Mouse (Mus musculus) activated CD4-positive, CD25-positive, alpha-beta regulatory T cell, adult 4 months (primary cell): ENCODE data around the gene Pih1d1. TPM values are rescaled to one million over a fixed set of nuclear protein-coding genes. Genes with fewer than 3 reads are reported as not detected.
A peak's percentile ranks its signal among the peaks of the same experiment; 100 is the strongest.
"Not testable (repeated sequence)": the region's sequence is repeated elsewhere in the genome, so short reads cannot be mapped to it uniquely, and the experiment has no call there.

ENCODE experiments used
- ATAC-seq: one replicate; pipeline ENCODE4 v1.8.0; 2017
- polyA plus RNA-seq, 2 experiments: library from polyadenylated mRNA; unstranded; fragments of 100-300 nt; shearing (Covaris generic); gene quantifications; one replicate each; pipeline ENCODE4 v1.2.1; 2017

Gene Pih1d1
- polyA plus RNA-seq = 10 to 100 TPM; 44.4 to 53.0 TPM

DNA sequence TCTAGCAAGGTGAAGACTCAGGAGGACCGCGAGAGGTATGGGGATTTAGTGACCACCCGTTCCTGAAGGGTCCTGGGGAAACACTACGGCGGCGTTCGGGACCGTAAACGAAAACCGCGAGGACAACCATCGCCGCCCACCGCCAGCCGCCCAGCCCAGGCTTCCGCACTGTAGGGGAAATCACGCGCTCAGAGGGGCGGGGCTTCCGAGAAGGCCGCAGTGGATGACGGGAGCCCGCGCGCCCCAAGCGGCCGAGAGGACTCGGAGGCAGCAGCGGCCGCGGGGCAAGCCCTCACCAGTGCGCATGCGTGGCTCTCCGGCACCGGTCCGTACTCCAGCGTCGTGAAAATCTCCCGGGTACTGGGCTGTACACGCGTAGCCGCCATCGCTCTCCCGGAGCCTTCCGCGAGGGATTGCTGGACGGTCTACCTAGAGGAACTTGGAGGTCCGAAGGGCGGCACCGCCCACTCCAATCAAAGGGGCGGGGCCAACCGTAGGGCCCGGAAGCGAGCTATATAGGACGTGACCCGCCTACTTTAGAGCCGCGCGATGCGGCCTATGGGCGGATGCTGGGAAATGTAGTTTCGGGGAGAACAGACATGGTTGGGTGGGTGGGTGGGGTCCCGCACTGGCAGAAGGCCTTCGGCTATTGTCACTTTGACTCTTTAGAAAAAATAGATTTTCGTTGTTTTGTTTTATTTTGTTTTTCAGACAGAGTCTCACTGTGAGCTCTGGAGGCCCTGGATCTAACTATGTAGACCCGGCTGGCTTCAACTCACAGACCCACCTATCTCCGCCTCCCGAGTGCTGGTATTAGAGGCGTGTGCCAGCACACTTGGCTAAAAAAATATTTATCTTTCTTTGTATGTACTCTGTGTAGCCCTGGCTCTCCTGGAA, at the start of gene Pih1d1, which contains the start of gene Aldh16a1:
Pih1d1 (plus strand) TSS at position 208 of the 897 bp plus-strand sequence.
Aldh16a1 (minus strand) TSS at position 489 of the 897 bp plus-strand sequence.
- ATAC-seq = peak; percentile 96

DNA sequence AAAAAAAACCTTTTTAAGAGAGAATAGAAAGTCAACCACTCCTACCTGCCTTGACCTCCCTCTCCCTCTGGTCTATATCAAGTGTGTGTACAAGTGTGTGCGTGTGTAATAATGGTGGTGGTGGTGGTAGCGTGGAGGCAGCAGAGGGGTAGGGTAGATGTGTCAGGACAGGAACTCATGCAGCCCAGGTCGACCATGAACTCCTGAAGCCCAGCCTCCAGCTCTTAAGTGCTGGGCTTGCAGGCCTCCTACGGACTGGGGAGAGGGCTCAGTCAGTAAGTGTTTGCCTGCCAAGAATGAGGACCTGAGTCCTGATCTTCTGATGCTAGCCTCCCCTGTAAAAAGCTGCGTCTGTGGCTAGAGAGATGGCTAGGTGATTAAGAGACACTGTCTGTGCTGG, 49.2 kb upstream of the Pih1d1 start:
- no peak for ATAC-seq

DNA sequence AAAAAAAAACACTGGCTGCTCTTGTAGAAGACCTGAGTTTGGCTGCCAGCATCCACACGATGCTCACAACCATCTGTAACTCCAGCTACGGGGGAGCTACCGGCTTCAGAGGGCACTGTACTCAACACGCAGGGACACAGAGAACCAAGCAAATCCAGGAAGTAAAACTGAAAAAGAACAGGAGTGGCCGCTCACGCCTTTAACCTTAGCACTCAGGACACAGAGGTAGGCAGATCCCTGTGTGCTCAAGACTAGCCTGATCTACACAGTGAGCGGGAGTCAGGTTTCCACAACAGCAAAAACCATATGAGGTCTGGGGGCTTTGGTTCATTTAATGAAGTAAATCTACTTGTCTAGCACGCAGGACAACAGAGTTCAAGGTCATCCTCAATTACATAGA, 48.6 kb upstream of the Pih1d1 start:
- ATAC-seq = no peak

DNA sequence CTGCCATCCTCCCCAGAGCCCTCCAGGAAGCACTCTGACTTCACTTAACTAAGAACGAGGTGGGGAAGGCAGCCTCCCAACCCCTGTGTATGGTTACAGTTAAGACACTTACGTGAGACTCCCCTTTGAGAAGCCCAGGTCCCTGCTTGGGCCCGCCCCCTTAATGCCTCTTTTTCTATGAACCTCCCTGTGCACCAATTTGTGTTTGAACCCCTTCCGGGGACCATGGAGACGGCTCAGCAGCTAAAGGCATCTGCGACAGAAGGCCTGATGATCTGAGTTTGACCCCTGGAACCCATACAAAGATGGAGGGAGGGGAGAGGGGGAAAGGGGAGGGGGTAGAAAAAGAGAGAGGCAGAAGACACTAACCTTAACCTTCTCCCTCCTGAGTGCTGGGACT, 47.7 kb upstream of the Pih1d1 start:
- no peak for ATAC-seq

DNA sequence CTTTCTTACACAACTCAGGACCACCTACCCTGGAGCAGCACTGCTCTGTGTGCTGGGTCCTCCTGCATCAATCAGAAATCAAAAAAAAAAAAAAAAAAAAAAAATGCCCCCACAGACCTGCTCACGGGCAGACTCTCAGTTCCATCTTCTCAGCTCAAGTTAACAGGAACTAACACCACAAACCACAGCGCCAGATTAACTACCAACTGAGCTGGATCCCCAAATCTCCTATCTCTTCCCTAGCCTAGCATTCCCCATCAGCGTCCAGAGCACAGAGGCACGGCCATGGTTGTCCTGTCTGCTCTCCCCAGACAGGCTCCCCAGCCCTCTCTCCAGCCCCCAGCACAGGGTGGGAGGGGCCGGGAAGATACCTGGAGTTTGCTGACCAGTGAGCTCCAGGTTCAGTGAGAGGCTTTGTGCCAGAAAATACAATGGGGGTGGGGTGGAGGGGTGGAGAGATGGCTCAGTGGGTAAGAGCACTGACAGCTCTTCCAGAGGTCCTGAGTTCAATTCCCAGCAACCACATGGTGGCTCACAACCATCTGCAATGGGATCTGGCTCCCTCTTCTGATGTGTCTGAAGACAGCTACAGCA, 47.0 kb upstream of the Pih1d1 start:
- no peak for ATAC-seq

DNA sequence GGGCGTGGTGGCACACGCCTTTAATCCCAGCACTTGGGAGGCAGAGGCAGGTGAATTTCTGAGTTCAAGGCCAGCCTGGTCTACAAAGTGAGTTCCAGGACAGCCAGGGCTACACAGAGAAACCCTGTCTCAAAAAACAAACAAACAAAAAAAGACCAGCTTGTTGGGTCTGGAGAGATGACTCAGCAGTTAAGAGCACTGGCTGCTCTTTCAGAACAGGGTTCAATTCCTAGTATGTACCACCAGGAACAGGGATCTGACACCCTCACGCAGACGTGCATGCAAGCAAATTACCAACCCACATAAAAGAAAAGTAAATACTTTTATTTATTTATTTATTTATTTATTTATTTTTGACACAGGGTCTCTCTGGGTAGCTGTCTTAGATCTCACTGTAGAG, 44.0 kb upstream of the Pih1d1 start:
- not testable (repeated sequence) for ATAC-seq

DNA sequence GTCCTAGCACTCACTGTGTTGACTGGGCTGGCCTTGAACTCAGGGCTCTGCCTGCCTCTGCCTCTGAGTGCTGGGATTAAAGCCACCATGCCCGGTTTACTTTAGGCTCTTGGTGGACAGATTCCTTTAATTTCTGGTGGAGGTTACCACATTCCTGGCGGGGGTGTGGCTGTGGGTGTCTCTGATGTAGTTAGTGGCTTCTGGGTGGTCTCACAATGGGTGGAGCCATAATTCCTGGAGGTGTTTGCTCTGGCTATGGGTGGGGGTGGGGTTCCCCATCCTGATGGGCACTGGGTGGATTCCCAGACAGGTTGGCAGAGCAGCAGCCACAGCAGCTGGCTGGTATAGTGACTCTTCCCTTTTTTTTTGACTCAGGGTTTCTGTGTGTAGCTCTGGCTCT, 42.2 kb upstream of the Pih1d1 start:
- ATAC-seq = no peak

DNA sequence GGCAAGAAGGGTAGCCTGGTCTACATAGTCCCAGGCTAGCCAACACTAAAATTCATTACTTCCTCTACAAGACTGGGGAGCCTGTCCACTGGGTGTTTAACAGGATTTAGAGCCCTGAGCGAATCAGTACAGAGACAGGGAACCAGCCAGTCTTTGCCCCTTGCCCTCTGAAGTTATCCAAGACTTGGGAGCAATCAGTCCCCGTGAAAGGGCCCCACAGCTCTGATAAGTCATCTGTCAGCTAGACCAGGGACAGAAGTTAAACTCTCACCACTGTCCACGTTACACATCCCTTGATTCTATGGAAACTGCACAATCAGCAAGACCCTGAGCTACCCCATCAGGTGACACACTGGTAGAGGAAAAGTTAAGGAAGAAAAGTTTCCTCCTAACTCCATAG, 41.6 kb upstream of the Pih1d1 start:
- no peak for ATAC-seq

DNA sequence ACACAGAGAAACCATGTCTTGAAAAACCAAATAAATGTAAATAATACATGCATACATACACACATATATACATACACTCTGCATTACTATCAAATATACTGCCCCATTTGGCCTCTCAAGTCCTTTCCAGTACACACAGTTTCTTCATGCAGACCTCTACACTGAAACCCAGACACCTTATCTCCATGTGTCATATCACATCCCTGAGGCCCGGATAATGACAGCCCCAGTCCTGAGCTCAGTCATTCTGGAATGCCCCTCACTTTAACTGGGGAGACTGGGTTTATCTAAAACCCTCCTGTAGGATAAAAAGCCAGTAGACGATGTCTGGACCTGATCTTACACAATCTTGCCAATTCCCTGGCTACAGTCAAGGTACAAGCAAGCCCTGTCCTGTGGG, 40.6 kb upstream of the Pih1d1 start:
- ATAC-seq = no peak

DNA sequence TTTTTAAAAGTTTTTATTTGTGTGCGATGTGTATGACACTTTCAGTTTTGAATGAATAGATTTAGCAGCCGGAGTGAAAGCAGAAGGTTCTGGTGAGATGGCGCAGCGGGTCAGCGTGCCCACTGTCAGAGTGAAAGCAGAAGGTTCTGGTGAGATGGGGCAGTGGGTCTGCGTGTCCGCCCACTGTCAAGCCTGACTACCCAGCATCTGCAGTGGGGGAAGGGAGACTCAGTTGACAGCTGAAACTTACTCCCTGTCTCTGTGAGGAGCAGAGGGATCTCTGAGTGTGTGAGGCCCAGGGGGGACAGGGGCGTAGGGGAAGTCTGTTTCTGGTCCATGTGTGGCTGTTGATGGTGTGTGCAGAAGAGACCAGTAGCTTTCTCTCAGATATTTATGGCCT, 36.5 kb upstream of the Pih1d1 start:
- ATAC-seq = no peak

DNA sequence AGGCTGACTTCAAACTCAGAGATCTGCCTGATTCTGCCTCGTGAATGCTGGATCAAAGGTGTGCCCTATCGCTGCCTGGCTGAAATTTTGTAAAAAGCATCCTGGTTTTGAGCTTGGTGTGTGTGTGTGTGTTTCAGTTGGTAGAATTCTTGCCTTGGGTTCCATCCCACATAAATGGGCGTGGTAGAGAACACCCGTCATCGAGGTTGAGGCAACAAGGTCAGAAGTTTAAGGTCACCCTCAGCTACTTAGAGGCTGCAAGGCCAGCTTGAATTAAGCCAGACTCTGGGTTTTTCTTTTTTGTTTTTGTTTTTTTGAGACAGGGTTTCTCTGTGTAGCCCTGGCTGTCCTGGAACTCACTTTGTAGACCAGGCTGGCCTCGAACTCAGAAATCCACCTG, 35.8 kb upstream of the Pih1d1 start:
- no peak for ATAC-seq

DNA sequence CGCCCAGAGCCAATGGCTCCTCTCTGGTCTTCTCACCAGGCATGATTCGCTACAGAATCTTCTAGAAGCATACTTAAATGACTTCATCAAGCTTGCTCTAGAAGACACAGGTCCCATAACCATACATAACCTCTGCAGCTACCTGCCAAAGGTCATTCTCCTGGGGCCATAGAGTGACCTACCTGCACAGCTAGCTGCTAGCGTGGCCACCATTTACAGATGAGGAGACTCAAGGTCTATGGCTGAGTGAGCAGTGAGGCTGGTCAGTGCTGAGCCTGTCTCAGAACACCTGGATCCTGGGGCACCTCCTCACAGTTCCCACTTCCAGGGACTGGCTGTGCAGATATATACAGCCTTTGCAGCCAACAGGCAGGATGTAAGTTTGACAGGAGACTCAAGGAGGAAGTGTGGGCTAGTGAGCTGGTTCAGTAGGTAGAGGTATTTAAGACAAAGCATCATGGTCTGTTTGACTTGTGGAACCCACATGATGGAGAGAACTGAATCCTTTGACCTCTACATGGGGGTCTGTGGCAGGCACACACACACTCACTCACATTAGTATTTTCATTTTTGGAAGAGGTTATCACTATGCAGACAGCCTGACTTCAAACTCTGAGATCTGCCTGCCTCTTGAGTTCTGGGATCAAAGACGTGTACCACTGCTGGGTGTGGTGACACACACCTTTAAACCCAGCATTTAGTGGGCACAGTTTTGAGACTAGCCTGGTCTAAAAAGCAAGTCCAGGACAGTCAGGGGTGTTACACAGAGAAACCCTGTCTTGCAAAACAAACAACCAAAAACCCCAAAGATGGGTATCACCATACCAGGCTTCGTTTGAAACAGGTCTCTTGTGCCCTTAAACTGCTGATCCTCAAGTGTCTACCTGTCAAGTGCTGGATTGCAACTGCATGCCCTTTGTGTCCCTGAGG, 34.1 kb upstream of the Pih1d1 start:
- peak; percentile 8 for ATAC-seq

DNA sequence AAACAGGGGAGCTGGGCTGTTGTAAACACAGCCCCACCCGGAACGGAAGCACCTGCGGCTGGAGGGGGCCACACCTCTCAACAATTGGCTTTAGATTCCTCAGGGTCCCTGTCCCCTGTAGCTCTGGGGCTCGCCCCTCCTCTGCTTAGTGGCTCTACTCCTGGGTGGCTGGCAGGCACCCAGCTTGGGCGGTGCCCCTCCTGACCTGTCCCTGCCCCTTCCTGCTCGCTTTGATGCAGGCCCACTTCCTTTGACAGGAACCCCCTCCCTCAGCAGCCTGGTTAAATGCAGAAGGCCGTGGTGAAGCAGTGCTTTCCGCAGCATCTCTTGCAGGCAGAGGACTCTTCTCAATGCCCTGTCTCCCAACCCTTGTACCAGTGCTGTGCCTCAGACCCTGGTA, 32.7 kb upstream of the Pih1d1 start:
- peak; percentile 68 for ATAC-seq

DNA sequence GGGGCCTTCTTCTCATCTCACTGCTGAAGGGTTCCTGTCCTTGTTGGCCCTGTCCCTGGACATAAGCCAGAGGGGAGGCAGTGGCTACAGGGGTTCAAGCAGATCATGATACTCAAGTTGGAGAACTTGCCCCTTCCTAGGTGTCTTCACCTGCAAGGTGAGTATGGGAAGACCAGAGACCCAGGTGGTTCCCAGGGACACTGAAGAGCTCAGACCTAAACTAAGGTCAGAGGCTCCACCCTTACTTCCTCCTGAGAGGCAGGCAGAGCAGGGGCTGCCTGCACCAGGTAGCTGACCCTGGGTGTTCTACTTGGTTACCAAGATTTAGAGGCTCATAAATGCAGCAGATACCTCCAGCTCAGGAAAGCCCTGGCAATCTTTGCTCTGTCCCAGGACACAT, 32.1 kb upstream of the Pih1d1 start:
- no peak for ATAC-seq

DNA sequence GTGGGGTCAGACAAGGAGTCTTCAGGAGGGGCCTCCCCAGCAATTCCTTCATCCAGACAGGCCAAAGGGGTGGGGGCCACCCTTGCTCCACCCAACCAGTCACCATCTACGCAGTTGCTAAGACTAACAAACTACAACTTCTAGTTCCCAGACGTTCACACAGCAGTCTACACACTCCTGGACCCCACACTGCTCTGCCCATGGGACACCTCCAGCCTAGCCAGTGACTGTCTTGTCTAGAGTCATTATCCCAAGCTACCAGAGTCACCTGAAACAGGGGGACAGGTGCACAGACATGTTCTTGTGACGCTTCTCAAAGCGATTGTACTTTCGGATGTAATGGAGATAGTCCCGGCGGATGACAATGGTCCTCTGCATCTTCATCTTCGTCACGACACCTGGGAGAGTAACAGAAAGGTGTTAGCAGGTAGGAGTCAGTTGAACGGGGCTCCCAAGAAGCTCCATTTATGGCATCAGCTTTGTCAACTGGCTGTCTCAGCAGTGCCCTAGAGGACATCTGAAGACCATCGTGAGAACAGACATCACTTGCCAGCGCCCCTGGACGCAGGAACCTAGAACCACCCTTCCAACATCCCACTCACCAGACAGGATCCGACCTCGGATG, 31.4 kb upstream of the Pih1d1 start:
- no peak for ATAC-seq

DNA sequence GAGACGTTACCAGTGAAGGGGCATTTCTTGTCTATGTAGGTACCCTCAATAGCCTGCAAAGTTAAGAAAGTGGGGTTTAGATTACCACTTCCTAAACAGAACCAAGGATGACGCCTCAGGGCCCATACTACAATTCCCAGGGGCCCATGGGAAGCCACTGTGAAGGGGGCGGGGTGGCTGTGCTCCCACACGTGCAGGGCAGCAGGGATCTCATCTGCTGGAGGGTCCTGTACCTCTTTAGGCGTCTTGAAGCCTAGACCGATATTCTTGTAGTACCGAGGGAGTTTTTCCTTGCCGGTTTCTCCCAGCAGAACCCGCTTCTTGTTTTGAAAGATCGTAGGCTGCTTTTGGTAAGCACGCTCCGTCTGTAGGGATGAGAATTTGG, 30.9 kb upstream of the Pih1d1 start:
- ATAC-seq = no peak

DNA sequence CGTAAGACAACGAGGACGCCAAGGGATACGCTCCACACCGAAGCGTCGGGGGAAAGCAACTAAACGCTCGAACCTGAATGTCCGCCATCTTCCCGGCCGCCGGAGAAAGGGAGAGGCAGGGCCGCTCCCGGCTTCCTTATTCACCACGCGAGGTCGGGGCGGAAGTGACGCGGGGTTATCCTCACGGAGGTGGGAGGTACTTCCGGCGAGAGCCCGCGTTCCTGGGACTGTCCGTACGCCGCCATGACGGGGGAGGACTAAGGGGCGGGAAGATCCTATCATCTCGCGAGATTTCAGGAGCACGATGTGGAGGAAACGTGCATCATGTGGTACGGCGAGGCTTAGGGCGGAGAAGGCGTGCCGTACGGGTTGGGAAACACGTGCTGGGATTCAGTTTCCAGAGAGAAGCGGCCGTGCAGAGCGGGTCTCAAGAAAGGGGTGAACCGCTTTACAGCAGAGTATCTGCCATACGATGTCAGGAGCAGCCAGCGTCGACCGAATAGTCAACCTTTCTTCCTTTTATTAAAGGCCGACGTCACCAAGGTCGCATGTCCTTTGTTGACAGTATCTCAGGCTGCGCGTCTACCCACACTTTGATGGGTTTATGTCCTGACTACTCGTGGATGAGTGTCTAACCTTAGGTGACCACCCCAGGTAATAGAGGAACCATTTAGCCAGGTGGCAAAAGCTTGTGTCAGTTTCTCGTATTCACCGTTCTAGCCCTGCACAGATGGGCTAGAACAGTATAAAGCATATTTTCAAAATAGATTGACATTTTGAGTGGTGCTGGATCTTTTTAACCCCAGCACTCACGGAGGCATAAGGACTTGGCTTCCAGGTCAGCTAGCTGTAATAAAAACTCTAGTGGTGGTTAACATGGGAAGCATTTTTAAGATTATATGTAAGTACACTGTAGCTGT, 29.6 kb upstream of the Pih1d1 start, which contains the start of gene Rps11:
Rps11 (minus strand) TSS at position 216 of the 920 bp plus-strand sequence.
- ATAC-seq = peak; percentile 43

DNA sequence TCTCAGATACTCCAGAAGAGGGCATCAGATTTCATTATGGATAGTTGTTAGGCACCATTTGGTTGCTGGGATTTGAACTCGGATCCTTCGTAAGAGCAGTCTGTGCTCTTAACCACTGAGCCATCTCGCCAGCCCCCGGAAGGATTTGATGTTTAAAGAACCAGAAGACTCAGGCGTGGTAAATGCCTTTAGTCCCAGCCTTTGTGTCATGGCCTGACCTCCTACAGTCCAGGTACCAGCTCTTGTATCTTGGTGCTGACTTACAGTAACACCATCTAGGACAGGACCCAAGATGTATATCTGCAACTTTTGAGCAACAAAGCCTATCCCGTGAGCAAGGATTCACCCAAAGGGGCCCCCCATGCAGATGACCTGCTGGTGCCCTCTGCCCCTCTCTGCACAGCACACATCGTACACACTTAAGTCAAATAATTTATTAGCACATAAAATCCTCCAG, 28.9 kb upstream of the Pih1d1 start:
- no peak for ATAC-seq

DNA sequence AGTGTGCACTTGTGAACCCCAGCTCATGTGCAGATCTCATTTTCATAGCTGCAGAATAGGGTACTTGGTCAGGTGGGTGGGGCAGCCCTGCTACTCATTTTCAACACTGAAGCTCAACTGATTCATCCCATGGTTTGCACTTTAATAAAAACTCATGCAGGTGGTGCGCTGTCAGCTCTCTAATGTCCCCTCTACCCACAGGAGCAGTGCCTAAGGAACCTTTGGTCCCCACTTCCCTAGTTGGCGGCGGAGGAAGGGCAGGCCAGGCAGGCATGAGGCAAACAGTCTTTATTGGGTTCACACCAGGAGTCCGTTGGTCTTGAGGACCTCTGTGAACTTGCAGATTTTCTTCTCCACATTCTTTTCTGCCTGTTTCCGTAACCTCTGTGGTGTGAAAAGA, 28.5 kb upstream of the Pih1d1 start:
- not testable (repeated sequence) for ATAC-seq

DNA sequence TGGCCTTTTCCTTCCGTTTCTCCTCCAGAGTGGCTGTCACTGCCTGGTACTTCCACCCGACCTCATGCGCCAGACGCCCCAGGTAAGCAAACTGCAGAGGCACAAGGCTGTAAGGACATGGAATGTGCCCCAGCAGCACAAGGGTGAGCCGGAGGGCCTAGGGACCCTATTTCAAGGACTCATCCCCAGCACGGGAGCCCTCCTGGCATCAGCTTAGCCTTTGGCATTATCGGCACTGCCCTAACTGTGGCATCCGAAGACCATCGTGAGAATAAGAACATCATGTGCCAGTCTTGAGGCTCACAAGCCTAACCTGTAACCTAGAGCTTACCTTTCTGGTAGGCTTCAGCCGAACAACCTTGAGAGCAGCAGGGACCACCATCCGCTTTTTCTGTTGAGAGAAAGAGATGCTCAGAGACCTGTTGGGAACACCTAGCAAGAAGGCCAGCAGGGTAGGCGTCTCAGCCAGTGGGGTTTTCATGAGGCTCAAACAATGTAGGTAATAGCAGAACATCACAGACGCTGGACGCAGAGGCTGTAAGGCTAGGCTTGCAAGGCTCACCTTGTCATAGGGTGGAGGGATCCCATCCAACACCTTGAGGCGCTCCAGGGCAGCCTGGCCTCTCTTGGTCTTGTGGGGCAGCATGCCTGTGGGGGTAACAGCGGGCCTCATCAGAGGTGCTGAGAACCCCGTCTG, 27.8 kb upstream of the Pih1d1 start:
- no peak for ATAC-seq
